Mouse (Mus musculus): ENCODE results near the gene Hoxb6.

The Hoxb6 gene

DNA sequence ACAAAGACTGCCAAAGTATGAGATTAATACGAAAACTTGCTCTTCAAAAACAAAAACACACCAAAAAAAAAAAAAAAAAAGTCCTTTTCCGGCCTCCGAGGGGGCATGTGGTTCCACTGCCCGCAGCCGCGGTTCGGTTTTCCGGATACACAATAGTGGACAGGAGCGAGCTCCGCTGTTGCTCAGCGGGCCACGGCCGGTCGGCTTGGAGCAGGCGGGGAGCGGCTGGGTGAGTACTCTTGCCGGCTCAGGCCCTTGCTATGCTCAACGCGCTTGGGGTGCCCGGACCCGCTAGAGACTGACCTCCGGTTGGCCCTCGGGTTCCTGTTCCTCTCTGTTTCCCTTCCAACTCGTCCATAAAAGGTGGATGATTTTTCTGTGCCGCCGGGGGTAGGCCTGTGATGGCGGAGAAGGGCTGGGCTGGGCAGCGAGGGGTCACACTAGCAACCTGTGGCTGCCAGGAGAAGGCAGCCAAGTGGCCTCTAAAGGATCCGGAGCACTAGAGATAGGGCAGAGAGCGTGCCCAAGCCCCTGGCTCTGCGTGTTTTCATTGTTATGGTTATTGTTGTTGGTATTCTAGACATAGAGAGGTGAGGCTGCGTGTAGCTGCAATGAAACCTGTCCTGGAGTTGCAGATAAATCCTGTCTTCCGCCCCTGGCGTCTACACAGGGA is 22.5 kb downstream of the Hoxb6 start:
- no peak for DNase-seq (ENCODE audit: low read depth in 1 of 2, low spot score in 2 of 2)

DNA sequence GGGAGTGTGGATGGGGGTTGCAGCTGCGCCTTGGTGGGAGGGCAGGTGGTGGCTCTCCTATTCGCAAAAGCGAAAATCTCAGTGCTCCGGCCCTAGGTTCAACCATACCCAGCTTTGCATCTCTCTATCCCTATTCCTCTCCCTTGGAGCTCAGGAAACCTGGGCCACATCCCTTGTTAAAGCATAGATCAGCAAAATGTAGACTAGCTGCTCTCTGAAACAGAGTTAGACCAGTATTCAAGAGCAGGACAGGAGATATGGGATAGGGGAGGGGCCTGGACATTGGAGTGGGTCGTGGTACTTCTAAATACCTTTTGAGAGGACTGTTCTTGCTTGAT is 23.0 kb downstream of the Hoxb6 start:
- no peak for DNase-seq (ENCODE audit: low read depth in 1 of 2, low spot score in 2 of 2)

DNA sequence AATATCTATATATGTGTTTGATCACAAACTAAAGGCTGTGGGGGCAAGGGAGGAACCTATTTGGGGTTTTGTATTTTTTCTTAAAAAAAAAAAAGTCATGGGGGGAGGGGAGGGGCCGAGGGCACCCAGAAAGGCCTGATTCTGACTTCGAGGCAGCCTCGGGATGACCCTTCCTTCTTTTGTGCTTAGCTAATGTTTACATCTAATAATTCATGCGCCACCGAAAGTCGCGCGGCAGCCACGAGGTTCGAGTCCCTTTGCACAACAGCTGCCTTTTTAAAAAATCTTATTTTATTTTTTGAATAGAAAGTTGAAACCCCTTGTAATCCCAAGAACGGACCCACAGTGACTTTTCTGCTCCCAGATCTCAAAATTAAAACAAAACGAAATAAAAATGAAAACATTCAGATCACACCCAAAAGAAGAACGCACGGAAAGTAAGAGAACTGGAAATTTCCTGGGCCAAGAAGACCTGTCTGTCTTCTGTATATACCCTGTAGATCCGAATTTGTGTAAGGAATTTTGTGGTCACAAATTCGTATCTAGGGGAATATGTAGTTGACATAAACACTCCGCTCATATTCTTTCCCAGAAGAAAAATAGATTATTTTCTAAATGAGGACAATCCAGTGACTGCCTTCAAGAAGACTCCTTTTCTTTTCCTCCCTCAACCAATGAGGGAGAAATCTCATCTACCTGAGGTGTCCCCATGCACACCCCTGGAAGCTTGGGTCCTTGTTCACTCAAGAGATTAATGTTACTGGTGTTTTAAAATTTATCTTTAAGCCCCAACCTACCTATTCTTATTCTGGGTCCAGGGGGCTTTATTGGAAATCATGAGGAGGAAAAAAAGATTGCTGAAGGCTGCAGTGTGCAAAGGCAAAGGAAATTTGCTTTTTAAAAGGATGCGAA is 24.7 kb downstream of the Hoxb6 start:
- no peak for DNase-seq (ENCODE audit: low read depth in 1 of 2, low spot score in 2 of 2)

DNA sequence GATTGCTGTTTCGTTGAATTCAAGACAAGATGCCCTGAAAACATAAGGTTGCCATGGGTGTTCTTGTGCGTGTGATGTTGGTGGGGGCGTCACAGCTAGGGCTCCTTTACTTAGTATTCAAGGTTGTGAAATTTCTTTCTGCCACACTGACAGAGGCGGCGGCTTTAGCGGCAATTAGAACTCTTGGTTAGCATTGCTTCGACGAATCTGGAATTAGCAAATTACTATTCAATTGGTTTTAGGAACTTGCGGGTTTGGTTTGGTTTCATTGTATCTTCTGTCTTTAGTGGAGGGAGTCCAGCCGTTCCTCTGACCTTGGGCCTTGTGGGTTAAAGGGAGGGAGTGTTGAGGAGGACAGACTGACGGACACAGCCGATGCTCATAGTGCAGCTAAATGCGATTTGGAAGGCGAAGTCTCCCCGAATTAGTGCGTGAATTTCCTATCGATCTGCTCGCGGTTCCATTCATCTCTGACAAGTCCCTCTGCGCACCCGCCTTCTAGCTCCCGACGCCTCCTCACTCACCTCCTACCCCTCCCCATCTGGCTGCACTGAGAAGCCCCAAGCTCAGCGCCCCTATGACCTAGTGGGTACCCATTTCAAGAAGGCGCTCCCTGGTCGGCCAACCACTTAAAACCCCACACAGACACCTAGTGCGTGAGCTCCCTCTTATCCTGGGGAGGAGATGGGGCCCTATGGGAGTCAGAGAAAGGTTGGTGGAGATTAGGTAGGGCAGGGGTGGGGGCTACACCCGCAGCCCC is 25.5 kb downstream of the Hoxb6 start, which contains the start of gene Hoxb4:
Gene Hoxb4, plus strand, starts transcription at position 660 of the 760 bp plus-strand sequence.
- no peak for DNase-seq (ENCODE audit: low read depth in 1 of 2, low spot score in 2 of 2)

DNA sequence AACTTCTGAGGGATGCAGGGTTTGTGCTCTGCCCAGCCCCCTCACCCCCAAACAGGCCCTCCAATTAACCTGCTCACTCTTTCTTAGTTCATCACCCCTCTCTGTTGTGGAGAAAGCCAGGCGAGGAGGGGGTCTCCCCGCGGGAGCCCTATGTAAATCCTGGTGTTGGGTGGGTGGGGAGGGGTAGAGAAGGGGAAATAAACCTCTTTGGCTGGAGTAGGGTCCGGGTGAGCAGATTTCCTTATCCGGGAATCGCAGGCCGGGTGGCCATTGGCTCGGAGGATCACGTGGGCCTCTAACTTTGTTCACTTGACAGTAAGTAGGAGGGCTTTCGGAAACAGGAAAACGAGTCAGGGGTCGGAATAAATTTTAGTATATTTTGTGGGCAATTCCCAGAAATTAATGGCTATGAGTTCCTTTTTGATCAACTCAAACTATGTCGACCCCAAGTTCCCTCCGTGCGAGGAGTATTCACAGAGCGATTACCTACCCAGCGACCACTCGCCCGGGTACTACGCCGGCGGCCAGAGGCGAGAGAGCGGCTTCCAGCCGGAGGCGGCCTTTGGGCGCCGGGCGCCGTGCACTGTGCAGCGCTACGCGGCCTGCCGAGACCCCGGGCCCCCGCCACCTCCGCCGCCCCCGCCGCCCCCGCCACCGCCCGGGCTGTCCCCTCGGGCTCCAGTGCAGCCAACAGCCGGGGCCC is 26.2 kb downstream of the Hoxb6 start:
- DNase-seq (ENCODE audit: low read depth in 1 of 2, low spot score in 2 of 2): peak in 1 of 2 experiments; percentile 38

DNA sequence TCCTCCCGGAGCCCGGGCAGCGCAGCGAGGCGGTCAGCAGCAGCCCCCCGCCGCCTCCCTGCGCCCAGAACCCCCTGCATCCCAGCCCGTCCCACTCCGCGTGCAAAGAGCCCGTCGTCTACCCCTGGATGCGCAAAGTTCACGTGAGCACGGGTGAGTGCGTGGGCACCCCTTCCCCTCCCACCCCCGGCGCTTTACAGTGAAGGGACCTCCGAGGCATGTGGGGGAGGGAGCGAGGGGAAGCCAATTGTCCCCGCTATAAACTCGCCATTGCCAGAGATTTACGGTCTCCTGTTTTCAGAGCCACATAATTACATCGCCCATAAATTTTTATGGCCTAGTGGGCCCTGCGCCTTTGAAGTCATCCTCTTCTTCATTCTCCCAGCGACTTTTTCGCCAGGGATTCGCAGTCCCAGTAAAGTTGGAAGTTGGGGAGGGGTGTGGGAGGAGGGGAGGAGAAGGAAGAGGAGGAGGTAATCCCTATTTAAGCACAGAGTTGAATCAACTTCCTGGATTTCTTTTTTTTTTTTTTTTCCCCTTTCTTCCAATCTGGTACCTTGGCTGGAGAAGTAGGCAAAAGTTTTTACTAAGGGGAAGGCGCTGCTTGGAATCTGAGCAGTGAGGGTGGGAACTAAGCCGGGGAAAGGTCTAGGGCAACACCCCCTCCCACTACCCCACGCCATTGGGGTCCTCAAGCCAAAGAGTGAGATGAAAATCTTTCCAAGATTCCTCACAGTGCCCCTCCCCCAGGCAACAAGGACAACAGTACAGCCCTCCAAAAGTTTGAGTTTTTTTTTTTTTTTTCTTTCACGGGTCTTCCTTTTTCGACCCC is 27.0 kb downstream of the Hoxb6 start:
- DNase-seq (ENCODE audit: low read depth in 1 of 2, low spot score in 2 of 2): no peak

DNA sequence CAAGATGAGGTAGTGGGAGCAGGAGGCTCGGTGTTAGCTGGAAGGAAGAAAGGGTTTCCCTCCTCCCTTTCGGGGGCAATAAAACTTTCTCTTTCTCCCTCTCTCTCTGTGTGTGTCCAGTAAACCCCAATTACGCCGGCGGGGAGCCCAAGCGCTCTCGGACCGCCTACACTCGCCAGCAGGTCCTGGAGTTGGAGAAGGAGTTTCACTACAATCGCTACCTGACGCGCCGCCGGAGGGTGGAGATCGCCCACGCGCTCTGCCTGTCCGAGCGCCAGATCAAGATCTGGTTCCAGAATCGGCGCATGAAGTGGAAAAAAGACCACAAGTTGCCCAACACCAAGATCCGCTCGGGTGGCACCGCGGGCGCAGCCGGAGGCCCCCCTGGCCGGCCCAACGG is 27.6 kb downstream of the Hoxb6 start:
- DNase-seq (ENCODE audit: low read depth in 1 of 2, low spot score in 2 of 2): no peak

DNA sequence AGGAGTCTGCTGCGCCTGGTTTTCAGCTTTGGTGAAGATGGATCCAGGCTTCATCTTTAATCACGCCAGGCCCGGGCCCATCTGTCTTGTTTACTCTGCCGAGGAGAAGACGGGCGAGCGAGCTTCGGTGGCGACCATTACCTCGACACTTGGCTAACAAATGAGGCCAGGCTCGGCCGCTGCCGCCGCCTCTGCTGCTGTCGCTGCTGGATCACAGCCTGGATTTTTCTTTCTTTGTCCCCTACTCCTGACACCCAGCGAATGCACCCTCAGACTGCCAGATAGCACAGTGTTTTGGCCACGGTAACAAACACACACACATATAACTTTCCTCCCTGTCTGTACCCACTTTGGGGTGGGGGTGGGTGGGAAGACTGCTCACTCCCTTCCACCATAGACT is 28.4 kb downstream of the Hoxb6 start:
- no peak for DNase-seq (ENCODE audit: low read depth in 1 of 2, low spot score in 2 of 2)

DNA sequence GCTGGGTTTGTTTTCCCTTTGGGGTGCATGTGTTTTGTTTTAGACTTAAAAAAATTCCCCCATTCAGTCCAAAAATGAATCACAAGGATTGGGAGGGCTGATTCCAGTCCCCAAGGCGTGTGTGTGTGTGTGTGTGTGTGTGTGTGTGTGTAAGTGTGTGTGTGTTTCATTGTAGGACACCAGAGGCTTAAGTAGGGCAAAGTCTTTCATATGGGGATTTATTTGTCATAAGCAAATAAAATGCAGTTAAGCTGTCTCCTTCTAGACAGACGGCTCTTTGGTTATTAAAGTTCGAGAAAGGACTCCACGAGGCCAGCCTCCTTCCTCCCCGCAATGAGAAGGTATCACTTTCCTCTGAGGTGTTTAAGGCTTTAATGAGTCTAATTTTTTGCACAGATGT is 29.6 kb downstream of the Hoxb6 start:
- DNase-seq (ENCODE audit: low read depth in 1 of 2, low spot score in 2 of 2): no peak

DNA sequence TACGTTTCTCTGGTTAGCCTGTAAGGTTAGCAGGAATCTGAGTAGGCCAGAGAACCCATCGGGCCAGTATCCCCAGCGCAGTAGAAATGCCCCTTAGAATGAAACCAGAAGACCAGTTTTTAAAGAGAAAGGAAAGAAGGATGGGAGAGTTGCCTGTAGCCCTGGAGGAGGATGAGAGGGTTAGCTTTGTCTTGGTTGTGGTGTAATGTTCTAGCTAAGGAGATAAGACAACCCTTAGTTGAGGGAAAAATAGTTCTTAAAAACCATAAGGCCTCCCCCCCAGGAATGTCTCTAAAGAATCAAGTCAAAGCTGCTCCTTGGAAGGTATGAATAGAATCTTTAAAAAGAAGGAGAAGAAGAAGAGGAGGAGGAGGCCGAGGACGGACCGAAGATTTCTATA is 30.5 kb downstream of the Hoxb6 start:
- no peak for DNase-seq (ENCODE audit: low read depth in 1 of 2, low spot score in 2 of 2)

DNA sequence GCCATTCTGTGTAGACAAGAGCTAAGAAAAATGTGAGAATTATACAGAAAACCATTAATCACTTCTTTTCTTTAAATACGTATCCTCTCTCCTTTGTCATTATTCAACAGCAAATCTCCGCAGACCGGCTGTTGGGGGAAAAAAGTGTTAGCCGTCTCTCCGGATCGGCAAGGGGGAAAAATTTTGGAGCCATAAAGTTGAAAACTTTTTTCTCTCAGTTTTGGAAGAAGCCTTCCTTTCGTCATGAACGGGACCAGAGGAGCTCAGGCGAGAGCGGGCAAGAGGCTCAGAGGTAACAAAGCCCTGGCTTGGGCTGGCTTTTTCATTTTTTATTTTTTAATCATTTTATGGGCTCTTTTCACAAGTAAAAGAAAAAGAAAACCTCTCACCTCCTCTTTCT is 30.9 kb downstream of the Hoxb6 start, which contains the start of gene Hoxb3:
Gene Hoxb3, plus strand, starts transcription at position 173 of the 400 bp plus-strand sequence.
- no peak for DNase-seq (ENCODE audit: low read depth in 1 of 2, low spot score in 2 of 2)

DNA sequence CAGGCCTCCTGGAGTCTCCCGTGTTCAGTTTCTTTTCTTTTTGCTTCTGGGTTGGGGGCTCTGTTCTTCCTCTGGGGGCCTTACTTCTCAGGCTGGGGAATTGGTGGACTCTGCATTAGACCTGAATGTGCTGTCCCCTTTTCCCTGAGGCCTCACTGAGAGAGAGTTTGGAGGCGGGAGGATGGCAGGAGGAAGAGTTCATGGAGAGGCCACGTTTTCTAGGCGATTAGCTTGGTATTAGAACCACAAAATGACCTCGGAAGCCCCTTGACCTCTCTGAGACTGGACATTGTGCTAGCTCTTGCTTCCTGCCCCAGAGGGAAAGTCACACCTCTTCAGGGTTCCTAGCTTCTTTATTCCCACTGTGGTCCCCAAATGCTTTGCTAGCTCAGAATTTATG is 31.8 kb downstream of the Hoxb6 start:
- DNase-seq (ENCODE audit: low read depth in 1 of 2, low spot score in 2 of 2): no peak

DNA sequence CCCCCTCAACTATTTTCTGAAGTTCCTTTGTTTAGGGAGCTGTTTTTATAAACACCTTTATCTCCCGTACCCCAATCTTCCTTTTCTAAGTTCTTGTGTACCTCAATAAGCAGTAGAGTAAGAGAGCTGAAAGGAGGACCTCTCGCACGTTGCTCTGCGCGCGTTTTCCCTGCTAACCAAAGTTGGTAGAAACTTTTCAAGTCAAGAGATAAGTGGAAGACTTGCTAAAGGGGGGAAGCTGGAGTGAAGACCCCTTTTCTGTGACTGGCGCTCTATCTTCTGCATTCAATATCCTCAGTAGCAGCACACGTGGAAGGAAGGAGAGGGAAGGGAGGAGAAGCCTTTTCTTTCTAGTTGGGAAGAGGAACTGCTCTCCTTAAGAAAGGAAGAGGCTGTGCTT is 32.7 kb downstream of the Hoxb6 start:
- DNase-seq (ENCODE audit: low read depth in 1 of 2, low spot score in 2 of 2): no peak

DNA sequence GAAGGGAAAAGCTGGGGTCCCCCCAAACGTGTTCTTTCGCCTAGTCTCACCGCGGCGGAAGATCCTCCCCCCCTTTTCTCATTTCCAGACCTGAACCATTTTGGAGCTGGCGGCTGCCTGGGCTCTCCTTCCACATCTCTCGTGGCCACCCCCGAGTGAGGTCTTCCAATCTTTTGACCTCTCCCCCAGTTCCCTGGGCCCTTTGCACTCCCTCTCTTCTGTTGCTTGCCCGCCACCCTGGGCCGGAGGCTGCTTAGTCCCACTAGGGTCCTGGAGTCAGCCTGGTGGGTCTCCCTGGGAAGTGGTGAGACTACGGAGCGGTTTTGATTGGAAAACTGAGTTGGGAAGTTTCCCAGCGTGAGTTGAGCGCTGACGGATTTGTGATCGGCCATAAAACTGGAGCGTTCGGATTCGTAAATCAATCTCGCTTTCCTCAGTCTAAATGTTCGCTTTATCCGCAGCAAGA is 33.5 kb downstream of the Hoxb6 start:
- no peak for DNase-seq (ENCODE audit: low read depth in 1 of 2, low spot score in 2 of 2)

DNA sequence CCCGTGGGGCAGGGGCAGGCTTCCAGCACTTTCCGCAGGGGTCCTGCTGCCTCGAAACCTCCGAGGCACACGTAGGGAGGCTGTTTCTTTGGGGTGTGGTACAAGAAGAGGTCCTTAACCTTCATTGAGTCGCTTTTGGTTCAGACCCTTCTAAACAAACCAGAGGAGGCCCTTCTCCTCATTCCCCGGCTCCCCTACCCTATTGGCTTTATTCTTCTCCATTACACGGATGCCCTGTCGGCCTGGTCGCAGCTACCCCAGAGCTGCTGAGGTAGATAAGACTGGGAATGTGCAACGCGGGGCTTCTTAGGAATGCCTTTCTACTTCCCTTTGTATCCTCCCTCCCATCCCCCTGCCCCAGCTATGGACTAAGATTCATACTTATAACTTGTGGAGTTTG is 34.4 kb downstream of the Hoxb6 start:
- no peak for DNase-seq (ENCODE audit: low read depth in 1 of 2, low spot score in 2 of 2)

DNA sequence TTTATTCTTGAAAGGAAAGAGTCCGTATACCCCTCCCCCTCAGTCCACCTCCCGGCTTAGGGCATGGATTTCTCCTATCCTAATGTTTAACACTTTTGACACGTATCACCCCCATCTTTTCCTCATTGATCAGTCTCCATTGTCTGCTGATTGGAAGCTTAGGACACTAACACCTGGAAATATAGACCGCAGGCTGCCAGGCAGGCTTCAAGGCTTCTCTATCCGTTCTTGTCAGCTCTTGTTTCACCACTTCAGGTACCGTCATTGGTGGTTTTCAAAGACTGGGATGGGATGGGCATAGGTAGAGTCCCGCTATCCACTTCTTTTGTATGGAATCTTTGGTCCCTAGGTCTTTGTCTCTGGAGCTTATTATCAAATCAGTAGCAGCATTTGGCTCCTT is 34.8 kb downstream of the Hoxb6 start:
- DNase-seq (ENCODE audit: low read depth in 1 of 2, low spot score in 2 of 2): no peak

DNA sequence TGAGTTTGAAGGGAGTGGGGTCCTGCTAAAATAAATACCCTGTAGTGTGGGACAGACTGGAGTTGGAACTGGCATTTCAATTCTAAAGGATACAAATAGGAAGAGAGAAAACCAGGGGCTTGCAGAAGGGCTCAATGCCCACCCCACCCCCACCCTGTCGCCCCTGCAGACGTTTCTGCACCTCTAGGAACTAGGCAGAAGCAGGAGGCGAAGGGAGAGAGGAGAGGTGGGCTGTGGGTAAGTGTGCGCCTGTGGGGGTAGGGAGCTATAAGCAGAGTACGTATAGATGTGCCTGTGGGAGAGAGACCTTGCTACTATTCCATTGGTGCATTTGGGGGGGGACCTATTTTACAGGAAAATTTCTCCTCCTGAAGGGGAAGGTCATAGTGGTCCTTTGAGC is 35.5 kb downstream of the Hoxb6 start:
- DNase-seq (ENCODE audit: low read depth in 1 of 2, low spot score in 2 of 2): no peak

DNA sequence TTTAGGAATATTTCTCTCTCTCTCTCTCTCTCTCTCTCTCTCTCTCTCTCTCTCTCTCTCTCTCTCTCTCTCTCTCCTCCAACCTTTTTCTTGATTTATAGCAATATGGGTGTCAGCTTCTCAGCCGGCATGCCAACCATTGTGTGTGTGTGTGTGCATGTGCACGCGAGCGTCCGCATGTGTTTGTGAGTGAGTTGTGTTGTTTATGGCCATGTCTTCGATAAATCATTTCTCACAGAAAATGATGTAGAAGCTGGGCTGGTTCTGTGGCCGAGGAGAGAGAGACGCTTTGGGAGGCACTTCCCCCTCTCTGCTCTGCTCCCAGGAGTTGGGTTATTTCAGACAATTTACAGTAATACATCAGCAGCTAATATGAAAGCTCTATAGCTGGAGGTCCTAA is 36.3 kb downstream of the Hoxb6 start:
- no peak for DNase-seq (ENCODE audit: low read depth in 1 of 2, low spot score in 2 of 2)

DNA sequence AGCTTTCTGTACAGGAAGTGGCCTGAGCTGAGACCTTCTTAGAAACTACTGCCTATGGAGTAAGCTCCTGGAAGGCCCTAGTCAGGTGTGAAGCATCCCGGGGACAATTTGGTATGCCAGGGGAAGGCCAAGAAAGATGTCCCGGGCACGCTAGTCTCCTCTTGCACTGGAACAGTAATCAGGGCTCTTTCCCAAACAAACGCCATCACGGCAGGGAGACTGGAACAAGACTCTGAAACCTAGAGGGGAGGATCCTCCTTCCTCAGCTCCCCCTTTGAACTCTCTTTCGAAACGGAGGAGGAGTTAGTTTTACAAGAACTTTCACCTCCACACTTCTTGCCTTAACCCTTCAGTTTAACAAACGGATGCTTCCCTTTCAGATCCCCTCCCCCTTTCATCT is 39.8 kb downstream of the Hoxb6 start:
- DNase-seq (ENCODE audit: low read depth in 1 of 2, low spot score in 2 of 2): no peak

DNA sequence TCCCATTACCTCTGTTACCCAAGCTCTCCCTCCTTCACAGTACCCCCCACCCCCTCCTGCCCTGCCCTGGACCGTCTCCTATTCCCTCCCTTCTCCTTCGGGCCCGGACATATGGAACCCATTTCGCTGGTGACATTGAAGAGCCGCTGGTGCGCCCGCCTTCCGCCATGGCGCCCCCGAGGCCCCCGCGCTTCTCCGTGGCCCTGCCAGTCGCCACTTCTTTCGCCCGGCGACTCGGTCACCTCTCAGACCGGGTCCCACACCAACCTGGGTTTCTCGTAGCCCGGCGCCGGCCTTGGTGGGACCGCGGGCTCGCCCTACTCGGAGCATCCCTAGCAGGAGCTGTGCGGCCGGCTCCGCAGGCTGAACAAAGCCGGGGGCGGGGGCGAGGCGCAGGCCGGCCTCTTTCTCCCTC is 40.3 kb downstream of the Hoxb6 start:
- DNase-seq (ENCODE audit: low read depth in 1 of 2, low spot score in 2 of 2): no peak

Data from monocyte, adult 2 months (primary cell).